Mouse (Mus musculus) lung, embryonic 15.5 days (tissue): ENCODE measurements at regions not wholly inside any gene's neighbourhood (a gene's known extent, or its start where the extent isn't known, plus 50 kb on each side); places are given as distances from the start of the nearest gene placed in this dataset.
"Not testable (repeated sequence)": the region's sequence is repeated elsewhere in the genome, so short reads cannot be mapped to it uniquely, and the experiment has no call there.

Experiments used
- ATAC-seq: fragments of 200-750 bp; cut with Nextera tagmentation; 2 replicates; pipeline ENCODE4 v1.8.0; 2017; ENCODE audit warnings: moderate number of reproducible peaks, borderline replicate concordance; ENCODE audit not compliant: low FRiP score, low TSS enrichment; ENCODE audit errors: extremely low read depth
- H3K27ac ChIP-seq: fragments of 300-500 bp; sonication (generic); 2 replicates; pipeline ENCODE4 v1.5.1; 2015; ENCODE audit warnings: moderate library complexity, mild to moderate bottlenecking, inconsistent platforms
- H3K27me3 ChIP-seq: fragments of 300-500 bp; sonication (generic); 2 replicates; pipeline ENCODE4 v1.6.1; 2015; ENCODE audit warnings: inconsistent platforms
- H3K36me3 ChIP-seq: fragments of 300-500 bp; sonication (generic); 2 replicates; pipeline ENCODE4 v1.6.1; 2015; ENCODE audit warnings: inconsistent platforms
- H3K4me1 ChIP-seq: fragments of 300-500 bp; sonication (generic); 2 replicates; pipeline ENCODE4 v1.6.1; 2015; ENCODE audit warnings: inconsistent platforms
- H3K4me2 ChIP-seq: fragments of 300-500 bp; sonication (generic); 2 replicates; pipeline ENCODE4 v1.6.1; 2015; ENCODE audit warnings: inconsistent platforms, mild to moderate bottlenecking, moderate library complexity
- H3K4me3 ChIP-seq: fragments of 300-500 bp; sonication (generic); 2 replicates; pipeline ENCODE4 v1.5.1; 2015; ENCODE audit warnings: mild to moderate bottlenecking, inconsistent platforms
- H3K9ac ChIP-seq: fragments of 300-500 bp; sonication (generic); 2 replicates; pipeline ENCODE4 v1.6.1; 2015; ENCODE audit warnings: inconsistent platforms
- H3K9me3 ChIP-seq: fragments of 300-500 bp; sonication (generic); 2 replicates; pipeline ENCODE4 v1.6.1; 2016; ENCODE audit warnings: inconsistent platforms
- WGBS: fragments of 180-500 bp; shearing (Covaris S2); methylation state at CpG from one replicate; pipeline ENCODE4 v1.1.7; 2015; 5-methylcytosine and 5-hydroxymethylcytosine counted together

- Histone ChIP-seq H3K9me3 (no peaks in the 10 kb centered on the region), H3K4me3 (no peak overlapping the region), H3K4me2 (no peak overlapping the region), H3K27ac (no peak overlapping the region), H3K27me3 (no peaks in the 10 kb centered on the region), H3K4me1 (peaks cover 11% of the 10 kb centered on the region), H3K36me3 (no peaks in the 10 kb centered on the region), H3K9ac (no peak overlapping the region)
- 89% methylated on average over 3 of the region's 3 CpGs for WGBS
- ATAC-seq = no peak
Observed at GRCm38 (mm10) chr16:31536328-31536727, 114.2 kb downstream of the Bdh1 start.

- Histone ChIP-seq H3K4me2 (no peak overlapping the region), H3K9ac (no peak overlapping the region), H3K36me3 (no peaks in the 10 kb centered on the region), H3K9me3 (no peaks in the 10 kb centered on the region), H3K27me3 (no peaks in the 10 kb centered on the region), H3K4me1 (peaks cover 8% of the 10 kb centered on the region), H3K27ac (no peak overlapping the region), H3K4me3 (no peak overlapping the region)
- 69% methylated on average over 3 of the region's 3 CpGs for WGBS
- no peak for ATAC-seq
Observed at GRCm38 (mm10) chr16:31538606-31539005, 116.5 kb downstream of the Bdh1 start.

- Histone ChIP-seq H3K4me2 (no peak overlapping the region), H3K36me3 (no peaks in the 10 kb centered on the region), H3K9me3 (no peaks in the 10 kb centered on the region), H3K27ac (no peak overlapping the region), H3K4me3 (no peak overlapping the region), H3K9ac (no peak overlapping the region), H3K27me3 (peaks cover 21% of the 10 kb centered on the region; the same call in 1 of the 2 replicates), H3K4me1 (peaks cover 19% of the 10 kb centered on the region; the same call in 1 of the 2 replicates)
- no peak for ATAC-seq
- WGBS = 44% methylated on average over 10 of the region's 10 CpGs
Observed at GRCm38 (mm10) chr16:31543499-31544170, 119.6 kb upstream of the Dlg1 start.

- no peak overlapping the region for H3K27ac ChIP-seq
- peaks cover 19% of the 10 kb centered on the region; the same call in 1 of the 2 replicates for H3K4me1 ChIP-seq
- 5% methylated on average over 18 of the region's 18 CpGs for WGBS
- peak overlapping the region; percentile 21; the same call in 1 of the 2 replicates for H3K9ac ChIP-seq
- peak overlapping the region; percentile 10 for H3K4me3 ChIP-seq
- peaks cover 21% of the 10 kb centered on the region; the same call in 1 of the 2 replicates for H3K27me3 ChIP-seq
- 0 out of 2 replicates have a peak, but pooled peaks have one; percentile 9 for ATAC-seq
- H3K9me3 ChIP-seq = no peaks in the 10 kb centered on the region
- H3K4me2 ChIP-seq = peak overlapping the region; percentile 51
- no peaks in the 10 kb centered on the region for H3K36me3 ChIP-seq
Observed at GRCm38 (mm10) chr16:31546062-31546827, 117.0 kb upstream of the Dlg1 start.

GRCm38 (mm10) chr16:31546828-31547224, 116.4 kb upstream of the Dlg1 start:
- no peak for ATAC-seq
- Histone ChIP-seq H3K27ac (no peak overlapping the region), H3K4me3 (no peak overlapping the region), H3K4me2 (no peak overlapping the region), H3K27me3 (peaks cover 21% of the 10 kb centered on the region; the same call in 1 of the 2 replicates), H3K9ac (no peak overlapping the region), H3K36me3 (no peaks in the 10 kb centered on the region), H3K4me1 (peaks cover 23% of the 10 kb centered on the region), H3K9me3 (no peaks in the 10 kb centered on the region)
- WGBS = 17% methylated on average over 2 of the region's 2 CpGs

GRCm38 (mm10) chr16:31547391-31547790, 115.9 kb upstream of the Dlg1 start:
- H3K4me1 ChIP-seq = peaks cover 29% of the 10 kb centered on the region

GRCm38 (mm10) chr16:31549975-31550374, 113.3 kb upstream of the Dlg1 start:
- ATAC-seq = no peak
- 56% methylated on average over 5 of the region's 5 CpGs for WGBS
- no peak overlapping the region for H3K9ac ChIP-seq
- H3K4me2 ChIP-seq = no peak overlapping the region
- no peaks in the 10 kb centered on the region for H3K36me3 ChIP-seq
- no peaks in the 10 kb centered on the region for H3K9me3 ChIP-seq
- H3K4me3 ChIP-seq = no peak overlapping the region
- peaks cover 22% of the 10 kb centered on the region for H3K4me1 ChIP-seq
- H3K27ac ChIP-seq = no peak overlapping the region
- H3K27me3 ChIP-seq = peaks cover 10% of the 10 kb centered on the region; the same call in 1 of the 2 replicates

More at GRCm38 (mm10) chr16:31547391-31547790, 115.9 kb upstream of the Dlg1 start:
- H3K27me3 ChIP-seq = peaks cover 21% of the 10 kb centered on the region; the same call in 1 of the 2 replicates
- no peak overlapping the region for H3K27ac ChIP-seq
- H3K36me3 ChIP-seq = no peaks in the 10 kb centered on the region
- H3K4me2 ChIP-seq = no peak overlapping the region
- H3K9ac ChIP-seq = no peak overlapping the region
- H3K4me3 ChIP-seq = no peak overlapping the region
- WGBS = 74% methylated on average over 10 of the region's 10 CpGs
- no peak for ATAC-seq
- no peaks in the 10 kb centered on the region for H3K9me3 ChIP-seq

- not testable (repeated sequence) for H3K9ac ChIP-seq, H3K4me2 ChIP-seq, H3K9me3 ChIP-seq, H3K4me3 ChIP-seq, ATAC-seq, H3K27ac ChIP-seq, H3K27me3 ChIP-seq, H3K36me3 ChIP-seq
- 86% methylated on average over 2 of the region's 2 CpGs for WGBS
- H3K4me1 ChIP-seq = peaks cover 21% of the 10 kb centered on the region
Observed at GRCm38 (mm10) chr16:31550539-31550938, 112.7 kb upstream of the Dlg1 start.

- 26% methylated on average over 11 of the region's 11 CpGs for WGBS
- peaks cover 11% of the 10 kb centered on the region for H3K4me1 ChIP-seq
- peak overlapping the region; percentile 48 for H3K27ac ChIP-seq
- H3K4me2 ChIP-seq = no peak overlapping the region
- no peak overlapping the region for H3K4me3 ChIP-seq
- peak; percentile 55 for ATAC-seq
- H3K36me3 ChIP-seq = no peaks in the 10 kb centered on the region
- H3K9ac ChIP-seq = no peak overlapping the region
- no peaks in the 10 kb centered on the region for H3K27me3 ChIP-seq
- H3K9me3 ChIP-seq = no peaks in the 10 kb centered on the region
Observed at GRCm38 (mm10) chr16:31551416-31552151, 111.7 kb upstream of the Dlg1 start.

- H3K4me2 ChIP-seq = no peak overlapping the region
- no peaks in the 10 kb centered on the region for H3K36me3 ChIP-seq
- H3K27ac ChIP-seq = no peak overlapping the region
- no peaks in the 10 kb centered on the region for H3K27me3 ChIP-seq
- no peaks in the 10 kb centered on the region for H3K9me3 ChIP-seq
- peaks cover 11% of the 10 kb centered on the region for H3K4me1 ChIP-seq
- 75% methylated on average over 8 of the region's 8 CpGs for WGBS
- no peak overlapping the region for H3K4me3 ChIP-seq
- no peak overlapping the region for H3K9ac ChIP-seq
- ATAC-seq = no peak
Observed at GRCm38 (mm10) chr16:31553361-31554146, 109.7 kb upstream of the Dlg1 start.

- Histone ChIP-seq H3K4me2 (no peak overlapping the region), H3K9me3 (no peaks in the 10 kb centered on the region), H3K27me3 (no peaks in the 10 kb centered on the region), H3K4me1 (no peaks in the 10 kb centered on the region), H3K9ac (no peak overlapping the region), H3K36me3 (no peaks in the 10 kb centered on the region), H3K4me3 (no peak overlapping the region), H3K27ac (no peak overlapping the region)
- ATAC-seq = no peak
Observed at GRCm38 (mm10) chr16:31560426-31560825, 102.8 kb upstream of the Dlg1 start.
